Mouse (Mus musculus) neural tube, embryonic 10.5 days (tissue): Measurements from ENCODE around the gene Casp8ap2.
A peak's percentile ranks its signal among the peaks of the same experiment; 100 is the strongest.

Experiments
- DNase-seq: peaks from one replicate; pipeline ENCODE4 v3.0.0-alpha.2; 2017; ENCODE audit warnings: low spot score; ENCODE audit errors: extremely low spot score

The Casp8ap2 gene

GRCm38 (mm10) chr4:32615034-32615881 lies at the start of gene Casp8ap2:
Gene Casp8ap2, plus strand, starts transcription at chr4:32615451.
- DNase-seq: peak; percentile 99

DNA sequence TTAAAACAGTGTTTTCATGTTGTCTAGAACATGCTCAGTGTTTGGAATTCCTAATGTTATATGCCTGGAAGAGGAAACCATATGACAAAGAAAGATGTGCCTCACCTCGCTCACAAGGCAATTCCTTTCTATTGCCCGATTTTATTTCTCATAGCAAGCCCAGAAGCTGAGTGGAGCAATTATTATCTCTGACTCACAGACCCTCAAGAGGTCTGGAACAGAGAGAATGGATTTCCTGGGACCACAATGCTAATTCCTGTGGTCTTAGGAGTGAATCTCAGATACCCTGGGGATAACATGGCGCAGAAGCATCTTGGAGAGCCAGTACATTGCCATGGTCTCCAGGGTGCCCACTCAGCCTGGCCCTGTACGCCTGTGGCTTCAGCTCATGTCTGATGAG lies 46.2 kb upstream of the Casp8ap2 start:
- DNase-seq: no peak

- DNase-seq: no peak
Observed at GRCm38 (mm10) chr4:32569995-32570938, 45.0 kb upstream of the Casp8ap2 start.

DNA sequence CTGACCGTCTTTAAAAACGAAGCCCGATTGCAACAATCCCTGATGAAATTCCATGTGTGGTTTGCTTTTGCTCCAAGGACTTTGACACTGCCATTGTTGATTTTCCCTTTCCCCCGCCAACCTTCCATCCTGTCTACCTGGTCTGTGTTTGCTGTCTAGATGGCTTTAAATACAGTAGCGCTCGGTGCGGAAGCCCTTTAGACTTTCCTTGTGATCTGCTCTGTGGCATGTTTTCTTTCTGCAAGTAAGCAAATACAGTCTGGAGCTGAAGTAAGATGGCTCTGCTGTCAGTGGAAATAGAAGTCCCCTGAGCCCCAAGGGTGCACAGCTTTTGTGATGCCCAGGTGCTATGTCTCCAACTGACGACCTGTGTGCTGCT lies 44.3 kb upstream of the Casp8ap2 start:
- no peak for DNase-seq

DNA sequence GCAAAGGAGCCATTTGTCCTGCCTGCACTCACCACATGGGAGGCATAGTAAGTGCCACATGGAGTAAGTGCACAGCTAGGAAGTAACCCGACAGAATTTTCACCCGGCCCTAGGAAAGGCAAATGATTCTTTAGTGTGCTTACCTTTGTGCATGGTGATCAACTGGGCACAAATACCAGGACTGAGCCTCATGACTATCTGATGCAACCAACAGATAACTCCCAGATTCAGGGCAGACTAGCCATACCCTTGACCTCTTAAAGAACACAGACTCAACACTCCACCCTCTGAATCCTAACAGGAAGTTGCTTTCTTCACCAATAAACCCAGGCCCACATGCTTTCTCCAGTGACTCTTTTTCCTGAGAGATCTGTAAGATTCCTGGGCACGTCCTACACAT lies 43.8 kb upstream of the Casp8ap2 start:
- no peak for DNase-seq

DNA sequence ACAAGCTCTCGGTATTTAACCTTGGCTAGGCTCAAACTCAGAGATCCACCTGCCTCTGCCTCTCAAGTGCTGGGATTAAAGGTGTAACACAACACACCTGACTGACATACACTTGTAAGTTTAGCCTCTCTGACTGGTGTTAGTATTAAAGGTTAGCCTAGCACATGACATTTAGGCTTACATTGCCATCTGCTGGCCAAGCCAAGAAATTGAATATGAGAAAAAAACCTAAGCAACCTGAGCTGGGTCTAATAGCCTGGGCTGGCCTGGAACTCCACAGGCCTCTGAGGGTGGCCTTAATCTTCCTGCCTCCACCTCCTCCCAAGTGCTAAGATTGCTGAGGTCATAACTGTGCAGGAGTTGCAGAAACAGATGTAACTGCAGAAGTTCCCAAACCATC lies 43.1 kb upstream of the Casp8ap2 start:
- peak; percentile 43 for DNase-seq

DNA sequence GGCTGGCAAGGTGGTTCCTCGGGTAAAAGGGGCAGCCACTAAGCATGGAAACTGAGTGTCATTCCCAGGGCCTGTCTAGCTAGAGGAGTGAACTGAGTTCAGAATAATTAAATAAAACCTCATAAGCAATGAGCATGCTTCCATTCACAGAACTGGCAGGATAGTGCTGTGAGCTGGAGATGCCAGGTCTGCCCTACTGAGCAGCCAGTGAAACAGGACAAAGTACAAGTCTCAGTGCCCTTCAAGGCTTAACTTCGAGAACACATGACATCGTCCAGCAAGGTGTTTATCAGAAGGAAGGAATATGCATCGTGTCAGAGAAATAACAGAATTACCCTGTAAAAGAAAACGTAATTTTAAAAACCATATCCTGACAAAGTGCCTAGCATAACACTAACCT lies 41.7 kb upstream of the Casp8ap2 start:
- DNase-seq: no peak

DNA sequence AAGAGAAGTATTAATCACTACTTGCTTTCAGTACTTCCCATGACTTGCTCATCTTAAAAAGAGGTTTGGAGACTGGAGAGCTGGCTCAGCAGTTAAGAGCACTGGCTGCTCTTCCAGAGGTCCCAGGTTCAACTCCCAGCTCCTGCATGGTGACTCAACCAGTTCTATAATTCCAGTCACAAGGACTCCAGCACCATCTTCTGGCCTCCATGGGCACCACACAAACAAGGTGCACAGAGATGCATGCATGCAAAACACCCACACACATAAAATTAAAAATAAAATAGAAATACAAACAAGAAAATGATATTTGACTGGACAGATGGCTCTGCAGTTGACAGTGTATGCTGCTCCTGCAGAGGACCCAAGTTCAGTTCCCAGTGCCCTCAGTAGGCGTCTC lies 40.6 kb upstream of the Casp8ap2 start:
- DNase-seq: no peak

DNA sequence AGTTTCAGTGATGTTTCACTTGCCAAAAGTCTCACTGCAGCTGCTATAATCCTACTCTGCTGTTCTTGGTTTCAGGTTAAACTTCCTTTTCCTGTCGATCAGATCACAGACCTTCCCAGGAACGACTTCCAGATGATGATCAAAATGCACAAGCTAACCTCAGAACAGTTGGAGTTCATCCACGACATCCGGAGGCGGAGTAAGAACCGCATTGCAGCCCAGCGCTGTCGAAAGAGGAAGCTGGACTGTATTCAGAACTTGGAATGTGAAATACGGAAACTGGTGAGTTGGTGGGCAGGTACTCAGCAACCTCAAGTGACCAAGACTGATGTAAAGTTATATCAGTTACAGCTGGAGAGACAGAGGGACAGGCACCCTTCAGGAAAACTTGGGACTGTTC lies 40.1 kb upstream of the Casp8ap2 start:
- no peak for DNase-seq

DNA sequence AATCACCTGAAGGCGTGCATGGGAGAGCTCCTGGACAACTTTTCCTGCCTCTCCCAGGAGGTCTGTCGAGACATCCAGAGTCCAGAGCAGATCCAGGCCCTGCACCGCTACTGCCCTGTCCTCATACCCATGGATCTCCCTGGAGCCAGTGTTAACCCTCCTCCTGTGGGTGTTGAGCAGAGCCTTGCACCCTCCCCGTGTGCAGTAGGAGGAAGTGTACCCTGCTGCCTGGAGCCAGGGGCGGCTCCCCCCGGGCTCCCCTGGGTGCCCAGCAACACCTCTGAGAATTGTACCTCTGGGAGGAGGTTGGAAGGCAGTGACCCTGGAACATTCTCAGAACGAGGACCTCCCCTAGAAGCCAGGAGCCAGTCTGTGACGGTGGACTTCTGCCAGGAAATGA lies 35.4 kb upstream of the Casp8ap2 start:
- no peak for DNase-seq

DNA sequence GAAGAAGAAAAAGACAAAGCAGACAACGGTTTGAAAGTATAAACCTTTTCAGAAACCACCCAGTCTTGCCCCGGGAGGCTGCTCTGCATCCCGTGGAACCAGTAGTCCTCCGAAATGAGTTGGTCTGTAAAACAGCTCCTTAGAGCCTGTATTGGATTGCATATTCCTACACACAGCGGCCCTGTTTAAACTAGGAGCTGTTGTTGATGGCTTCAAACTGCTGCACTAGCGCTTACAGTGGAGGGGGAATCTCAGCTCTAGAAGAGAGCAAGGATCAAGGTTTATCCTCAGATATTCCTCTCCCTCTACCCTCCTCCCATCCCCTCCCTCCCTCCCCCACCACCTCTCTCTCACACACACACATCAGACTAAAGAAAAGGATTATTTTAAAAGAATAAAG lies 31.1 kb upstream of the Casp8ap2 start:
- DNase-seq: no peak

GRCm38 (mm10) chr4:32586596-32586995 lies 28.7 kb upstream of the Casp8ap2 start:
- DNase-seq: peak; percentile 57

DNA sequence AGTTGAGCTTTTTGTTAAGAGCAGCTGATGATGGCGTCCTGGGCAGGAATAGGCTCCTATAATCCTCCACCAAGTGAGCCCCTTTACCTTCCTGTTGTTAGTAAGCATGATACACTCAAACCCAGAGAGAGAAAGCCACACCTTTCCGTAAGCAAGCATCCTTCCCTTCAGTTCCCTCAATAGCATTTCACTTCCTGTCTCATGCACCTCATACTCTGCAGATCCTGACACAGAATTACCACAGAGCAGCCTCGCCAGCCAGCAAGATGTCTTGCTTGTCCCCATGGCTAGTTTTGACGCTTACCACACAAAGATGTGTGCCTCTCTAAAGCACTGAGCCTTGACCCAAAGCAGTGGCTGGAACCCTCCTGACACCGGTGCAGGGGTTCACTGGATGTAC lies 27.7 kb upstream of the Casp8ap2 start:
- DNase-seq: no peak

GRCm38 (mm10) chr4:32588237-32588636 lies 27.0 kb upstream of the Casp8ap2 start:
- no peak for DNase-seq

- peak; percentile 71 for DNase-seq
Observed at GRCm38 (mm10) chr4:32601135-32601534, 14.1 kb upstream of the Casp8ap2 start.

DNA sequence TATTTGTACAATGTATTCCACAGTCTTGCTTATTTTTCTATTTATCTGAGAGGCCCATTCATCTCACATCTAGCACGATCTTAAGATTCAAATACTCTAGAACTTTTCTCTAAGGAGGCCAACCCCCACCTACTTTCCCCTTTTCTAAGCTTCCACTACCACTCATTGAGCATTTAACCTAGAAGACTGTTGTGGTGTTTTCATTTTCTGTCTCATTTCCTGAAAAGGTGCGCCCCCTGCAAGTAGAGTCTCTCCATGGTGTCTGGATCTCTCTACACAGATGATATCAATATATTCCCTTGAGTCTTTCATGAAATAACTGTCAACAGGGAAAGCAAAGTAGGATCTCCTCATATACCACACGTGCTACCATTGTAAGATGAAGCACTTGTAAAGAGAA lies 12.6 kb upstream of the Casp8ap2 start, which contains the start of gene Gja10:
Gja10 (minus strand) TSS at position 101 of the 400 bp plus-strand sequence.
- DNase-seq: no peak

GRCm38 (mm10) chr4:32621637-32622036 lies 6.4 kb downstream of the Casp8ap2 start:
- no peak for DNase-seq

DNA sequence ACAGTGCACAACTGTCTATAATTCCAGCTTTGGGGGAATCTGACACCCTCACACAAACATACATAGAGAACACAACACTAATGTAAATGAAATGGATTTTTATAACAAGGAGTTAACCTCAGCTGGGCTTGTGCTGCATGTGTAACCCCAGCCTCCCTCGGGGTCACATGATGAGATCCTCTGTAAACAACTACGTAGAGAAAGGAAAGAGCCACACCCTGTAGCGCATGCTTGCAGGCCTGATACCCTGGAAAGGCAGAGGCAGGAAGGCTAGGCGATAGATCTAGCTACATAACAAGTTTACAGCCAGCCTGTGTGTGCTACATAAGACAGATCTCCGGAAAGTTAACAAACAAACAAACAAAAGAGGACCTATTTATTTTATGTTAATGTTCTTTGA lies 36.4 kb downstream of the Casp8ap2 start:
- DNase-seq: no peak

GRCm38 (mm10) chr4:32656146-32656904 lies 41.1 kb downstream of the Casp8ap2 start:
- DNase-seq: no peak

DNA sequence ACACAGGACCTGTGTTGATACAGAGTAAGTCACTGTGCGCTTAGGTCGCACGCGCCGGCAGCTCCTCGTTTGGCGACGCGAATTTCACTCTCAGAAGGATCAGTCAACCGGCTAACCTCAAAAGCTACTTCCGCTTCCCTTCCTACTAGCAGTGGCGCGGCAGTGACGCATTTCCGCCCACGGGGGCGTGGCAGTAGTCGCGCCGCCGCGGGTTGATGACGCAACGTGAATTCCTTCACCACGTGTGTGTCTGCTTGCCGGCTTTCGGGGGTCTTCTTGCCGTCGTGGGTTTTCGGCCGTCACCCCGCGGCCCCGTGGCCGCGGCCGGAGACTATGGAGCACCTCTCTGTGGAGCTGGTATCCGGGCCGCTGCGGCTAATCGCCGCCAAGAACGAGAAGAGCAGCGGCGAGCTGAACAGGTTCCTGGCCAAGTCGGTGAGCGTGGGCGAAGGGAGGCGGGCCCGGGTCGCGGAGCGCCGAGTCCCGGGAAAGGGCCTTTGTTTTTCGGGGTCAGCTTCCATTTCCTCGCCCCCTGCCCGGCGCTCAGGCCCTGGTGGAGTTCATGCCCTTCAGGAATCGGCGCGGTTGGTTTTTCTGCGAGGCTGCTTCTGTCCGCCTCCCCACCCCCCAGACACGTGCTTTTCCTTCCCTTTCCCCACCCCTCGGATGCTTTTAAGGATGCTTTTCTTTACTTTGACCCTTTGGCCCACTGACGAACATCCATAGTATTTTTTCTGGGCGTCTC lies 41.8 kb downstream of the Casp8ap2 start, which contains the start of gene Mdn1:
Mdn1 (plus strand) TSS at position 202 of the 745 bp plus-strand sequence.
- peak; percentile 98 for DNase-seq

DNA sequence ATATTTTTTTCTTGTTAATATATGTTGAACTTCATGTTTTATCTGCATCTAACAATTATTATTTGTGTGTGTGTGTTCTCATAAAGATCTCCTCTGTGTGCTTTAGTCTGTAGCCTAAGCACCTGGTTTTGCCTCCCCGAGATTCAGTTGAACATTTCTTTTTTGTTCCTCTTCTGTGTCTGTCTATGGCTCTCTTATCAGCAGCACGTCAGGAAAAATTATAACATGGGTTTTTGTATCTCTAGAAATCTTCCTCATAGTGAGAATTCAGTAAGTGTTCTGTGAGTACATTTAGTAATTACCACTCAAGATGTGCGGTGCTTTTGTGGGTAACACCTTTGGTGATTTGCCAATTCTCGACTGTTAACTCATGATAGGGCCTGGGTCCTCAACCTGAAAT lies 50.6 kb downstream of the Casp8ap2 start:
- DNase-seq: no peak
